Mouse (Mus musculus): ENCODE data around the gene Spint1. TPM values are rescaled to one million over a fixed set of nuclear protein-coding genes. Genes with fewer than 3 reads are reported as not detected.

The Spint1 gene
- total and polyA plus RNA-seq, 3 experiments = 1.1 TPM; not detected in 2

DNA sequence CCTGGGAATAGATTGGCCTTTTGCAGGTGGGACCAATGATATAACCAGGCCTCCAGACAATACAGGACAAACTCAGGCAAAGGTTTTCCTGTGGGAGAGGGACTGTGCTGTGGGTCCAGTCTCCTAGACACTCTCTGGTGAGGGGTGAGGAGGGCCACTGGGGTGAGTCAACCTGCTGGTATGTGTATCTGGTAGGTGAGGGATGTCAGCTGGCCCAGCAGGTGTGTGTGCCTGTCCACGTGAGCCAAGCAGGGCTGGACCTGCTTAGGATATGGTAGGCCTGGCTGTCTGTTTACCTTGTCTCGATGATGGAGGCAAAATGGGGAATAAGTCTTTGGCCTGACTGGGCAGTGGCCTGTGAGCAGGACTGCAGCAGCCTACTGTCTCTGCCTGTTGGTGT lies 1.5 kb downstream of the Spint1 start:
- Histone ChIP-seq H3K27ac (no peak overlapping the region), H3K4me3 (no peak overlapping the region), H3K27me3 (ENCODE audit: control insufficient read depth, insufficient read depth, low read length) (peaks cover 11% of the 10 kb centered on the region), H3K36me3 (ENCODE audit: control insufficient read depth, insufficient read depth, low read length) (no peaks in the 10 kb centered on the region), H3K4me1 (ENCODE audit: control insufficient read depth, insufficient read depth, low read length) (no peaks in the 10 kb centered on the region), H3K9ac (ENCODE audit: low read depth, low read length) (no peak overlapping the region), H3K79me2 (replicated peaks; ENCODE audit: control insufficient read depth, insufficient read depth, low read length) (no peaks in the 10 kb centered on the region)
- intact Hi-C loops (cut with DNase I) = no loop called here
- WGBS = 90% methylated on average over 2 of the region's 2 CpGs
- no peak for TF ChIP-seq CTCF (IDR thresholded peaks at IDR 0.05)
- no peak for TF ChIP-seq POLR2A (IDR thresholded peaks at IDR 0.05; ENCODE audit: insufficient read depth, low read depth, low read length)
- TF ChIP-seq EP300 (IDR thresholded peaks at IDR 0.05; ENCODE audit: insufficient read depth, low read depth, low read length) = no peak
- no peak for DNase-seq

DNA sequence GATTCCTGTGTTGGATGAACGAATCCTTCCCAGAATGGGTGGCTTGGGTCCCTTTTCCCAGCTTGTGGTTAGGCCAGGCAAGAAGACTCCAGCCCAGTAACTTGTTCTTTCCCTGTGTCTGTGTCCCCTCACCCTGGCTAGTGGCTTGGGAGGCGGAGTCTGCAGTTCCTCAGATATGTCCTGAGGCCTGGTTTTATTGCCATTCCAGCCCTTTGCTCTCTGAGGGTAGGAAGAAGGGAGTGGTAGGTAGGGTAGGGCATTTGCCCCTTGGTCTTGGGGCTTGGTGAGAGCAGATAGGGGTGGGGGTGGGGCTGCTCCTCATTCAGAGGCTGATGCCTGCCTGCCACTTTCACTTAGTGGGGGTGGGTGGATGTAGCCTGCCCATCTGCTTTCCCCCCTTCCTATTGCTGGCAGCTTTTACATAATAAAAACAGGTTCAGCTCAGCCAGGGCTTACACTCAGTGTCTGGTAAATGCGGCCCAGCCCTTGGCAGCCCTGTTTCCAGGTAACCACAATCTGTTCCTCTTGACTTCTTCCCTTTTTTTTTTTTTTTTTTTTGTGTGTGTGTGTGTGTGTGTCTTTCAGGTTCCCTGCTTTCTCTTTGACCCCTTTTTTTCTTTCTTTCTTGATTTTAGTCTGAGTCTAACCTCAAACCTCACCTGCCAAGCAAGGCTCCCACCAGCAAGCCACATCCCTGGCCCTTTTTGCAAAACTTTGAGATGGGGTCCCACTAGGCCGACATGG lies 3.1 kb downstream of the Spint1 start:
- H3K27me3 ChIP-seq (ENCODE audit: control insufficient read depth, insufficient read depth, low read length) = peaks cover 11% of the 10 kb centered on the region
- no peak for TF ChIP-seq POLR2A (IDR thresholded peaks at IDR 0.05; ENCODE audit: insufficient read depth, low read depth, low read length)
- no peak overlapping the region for H3K9ac ChIP-seq (ENCODE audit: low read depth, low read length)
- H3K4me3 ChIP-seq = no peak overlapping the region
- no peak overlapping the region for H3K27ac ChIP-seq
- 76% methylated on average over 4 of the region's 4 CpGs for WGBS
- H3K4me1 ChIP-seq (ENCODE audit: control insufficient read depth, insufficient read depth, low read length) = no peaks in the 10 kb centered on the region
- H3K36me3 ChIP-seq (ENCODE audit: control insufficient read depth, insufficient read depth, low read length) = no peaks in the 10 kb centered on the region
- H3K79me2 ChIP-seq (replicated peaks; ENCODE audit: control insufficient read depth, insufficient read depth, low read length) = no peaks in the 10 kb centered on the region
- DNase-seq = no peak
- intact Hi-C loops (cut with DNase I) = no loop called here

- 84% methylated on average over 4 of the region's 4 CpGs for WGBS
- no peak overlapping the region for H3K27ac ChIP-seq
- no peaks in the 10 kb centered on the region for H3K4me1 ChIP-seq (ENCODE audit: control insufficient read depth, insufficient read depth, low read length)
- peaks cover 11% of the 10 kb centered on the region for H3K27me3 ChIP-seq (ENCODE audit: control insufficient read depth, insufficient read depth, low read length)
- no peak for DNase-seq
- H3K9ac ChIP-seq (ENCODE audit: low read depth, low read length) = no peak overlapping the region
- no peak overlapping the region for H3K4me3 ChIP-seq
- intact Hi-C loops (cut with DNase I) = no loop called here
- H3K36me3 ChIP-seq (ENCODE audit: control insufficient read depth, insufficient read depth, low read length) = no peaks in the 10 kb centered on the region
- no peaks in the 10 kb centered on the region for H3K79me2 ChIP-seq (replicated peaks; ENCODE audit: control insufficient read depth, insufficient read depth, low read length)
- TF ChIP-seq EP300 (IDR thresholded peaks at IDR 0.05; ENCODE audit: insufficient read depth, low read depth, low read length) (no peak), POLR2A (IDR thresholded peaks at IDR 0.05; ENCODE audit: insufficient read depth, low read depth, low read length) (no peak), CTCF (IDR thresholded peaks at IDR 0.05) (no peak)
These were observed 3.6 kb downstream of the Spint1 start for GRCm38 (mm10) chr2:119240819-119241186.

GRCm38 (mm10) chr2:119242548-119242947 lies 5.4 kb downstream of the Spint1 start:
- intact Hi-C loops (cut with DNase I) = no loop called here
- TF ChIP-seq POLR2A (IDR thresholded peaks at IDR 0.05; ENCODE audit: insufficient read depth, low read depth, low read length) = no peak
- TF ChIP-seq CTCF (IDR thresholded peaks at IDR 0.05) = no peak
- TF ChIP-seq EP300 (IDR thresholded peaks at IDR 0.05; ENCODE audit: insufficient read depth, low read depth, low read length) = no peak
- H3K27me3 ChIP-seq (ENCODE audit: control insufficient read depth, insufficient read depth, low read length) = peaks cover 4% of the 10 kb centered on the region
- whole genome bisulfite sequencing = 49% methylated on average over 9 of the region's 9 CpGs
- H3K4me1 ChIP-seq (ENCODE audit: control insufficient read depth, insufficient read depth, low read length) = no peaks in the 10 kb centered on the region
- no peaks in the 10 kb centered on the region for H3K79me2 ChIP-seq (replicated peaks; ENCODE audit: control insufficient read depth, insufficient read depth, low read length)
- no peak overlapping the region for H3K4me3 ChIP-seq
- no peak overlapping the region for H3K27ac ChIP-seq
- no peak for DNase-seq
- no peak overlapping the region for H3K9ac ChIP-seq (ENCODE audit: low read depth, low read length)
- no peaks in the 10 kb centered on the region for H3K36me3 ChIP-seq (ENCODE audit: control insufficient read depth, insufficient read depth, low read length)

- Histone ChIP-seq H3K79me2 (replicated peaks; ENCODE audit: control insufficient read depth, insufficient read depth, low read length) (no peaks in the 10 kb centered on the region), H3K4me3 (no peak overlapping the region), H3K36me3 (ENCODE audit: control insufficient read depth, insufficient read depth, low read length) (no peaks in the 10 kb centered on the region), H3K27ac (no peak overlapping the region), H3K9ac (ENCODE audit: low read depth, low read length) (no peak overlapping the region), H3K4me1 (ENCODE audit: control insufficient read depth, insufficient read depth, low read length) (no peaks in the 10 kb centered on the region), H3K27me3 (ENCODE audit: control insufficient read depth, insufficient read depth, low read length) (no peaks in the 10 kb centered on the region)
- no peak for DNase-seq
- intact Hi-C loops (cut with DNase I) = no loop called here
- no peak for TF ChIP-seq CTCF (IDR thresholded peaks at IDR 0.05)
- TF ChIP-seq EP300 (IDR thresholded peaks at IDR 0.05; ENCODE audit: insufficient read depth, low read depth, low read length) = no peak
- WGBS = 55% methylated on average over 7 of the region's 7 CpGs
These were observed 8.1 kb downstream of the Spint1 start for GRCm38 (mm10) chr2:119245246-119245645.

DNA sequence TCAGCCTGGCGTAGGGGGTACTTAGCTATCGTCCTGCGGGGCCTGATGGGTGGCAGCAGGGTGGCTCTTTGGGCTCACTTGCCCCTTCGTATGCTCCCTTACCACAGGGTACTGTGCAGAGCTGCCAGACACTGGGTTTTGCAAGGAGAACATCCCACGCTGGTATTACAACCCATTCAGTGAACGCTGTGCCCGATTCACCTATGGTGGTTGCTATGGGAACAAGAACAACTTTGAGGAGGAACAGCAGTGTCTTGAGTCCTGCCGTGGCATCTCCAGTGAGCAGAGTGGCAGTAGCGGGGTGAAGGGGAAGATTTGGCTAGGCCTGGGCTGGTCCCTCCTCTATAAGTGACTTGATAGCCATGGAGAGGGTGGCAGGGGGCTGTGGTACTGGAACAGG lies 10.7 kb downstream of the Spint1 start:
- intact Hi-C loops (cut with DNase I) = no loop called here
- Histone ChIP-seq H3K27me3 (ENCODE audit: control insufficient read depth, insufficient read depth, low read length) (no peaks in the 10 kb centered on the region), H3K9ac (ENCODE audit: low read depth, low read length) (no peak overlapping the region), H3K4me1 (ENCODE audit: control insufficient read depth, insufficient read depth, low read length) (peaks cover 1% of the 10 kb centered on the region; the same call in 1 of the 2 replicates), H3K4me3 (no peak overlapping the region), H3K36me3 (ENCODE audit: control insufficient read depth, insufficient read depth, low read length) (no peaks in the 10 kb centered on the region), H3K79me2 (replicated peaks; ENCODE audit: control insufficient read depth, insufficient read depth, low read length) (no peaks in the 10 kb centered on the region), H3K27ac (no peak overlapping the region)
- no peak for TF ChIP-seq CTCF (IDR thresholded peaks at IDR 0.05)
- TF ChIP-seq EP300 (IDR thresholded peaks at IDR 0.05; ENCODE audit: insufficient read depth, low read depth, low read length) = no peak
- 81% methylated on average over 9 of the region's 9 CpGs for WGBS
- no peak for DNase-seq

Measured in heart, adult 2 months (tissue).